Mouse (Mus musculus) adrenal gland, adult 8-10 months (tissue): ENCODE results near the gene Prkar2b. TPM values are rescaled to one million over a fixed set of nuclear protein-coding genes. Genes with fewer than 3 reads are reported as not detected.

ENCODE experiments used
- DNase-seq: peaks from one replicate; pipeline ENCODE4 v3.0.0; 2022
- total RNA-seq, 4 experiments: library from RNA; stranded (reverse); gene quantifications; 2 replicates each; pipeline ENCODE4 v1.2.4; 2022

The Prkar2b gene
- total RNA-seq: 100 to 1,000 TPM; 295 to 379 (median 319) TPM

- DNase-seq: peak; percentile 91
These were observed at the start of gene Prkar2b for GRCm38 (mm10) chr12:32061090-32061930. Gene Prkar2b, minus strand, starts transcription at chr12:32061296.

GRCm38 (mm10) chr12:32109201-32109600, 48.1 kb upstream of the Prkar2b start:
- peak; percentile 89 for DNase-seq

GRCm38 (mm10) chr12:32104955-32105521, 43.9 kb upstream of the Prkar2b start:
- DNase-seq: no peak

- DNase-seq: peak; percentile 71
These were observed 43.4 kb upstream of the Prkar2b start for GRCm38 (mm10) chr12:32104451-32104862.

- no peak for DNase-seq
These were observed 40.2 kb upstream of the Prkar2b start for GRCm38 (mm10) chr12:32101306-32101705.

- DNase-seq: no peak
These were observed 38.6 kb upstream of the Prkar2b start for GRCm38 (mm10) chr12:32099686-32100206.

- DNase-seq: no peak
These were observed 37.5 kb upstream of the Prkar2b start for GRCm38 (mm10) chr12:32098596-32098995.

- DNase-seq: no peak
These were observed 36.0 kb upstream of the Prkar2b start for GRCm38 (mm10) chr12:32097107-32097506.

GRCm38 (mm10) chr12:32095164-32095563, 34.1 kb upstream of the Prkar2b start:
- no peak for DNase-seq

- DNase-seq: no peak
These were observed 31.4 kb upstream of the Prkar2b start for GRCm38 (mm10) chr12:32092452-32092851.

- DNase-seq: no peak
These were observed 27.5 kb upstream of the Prkar2b start for GRCm38 (mm10) chr12:32088566-32088965.

- no peak for DNase-seq
These were observed 26.2 kb upstream of the Prkar2b start for GRCm38 (mm10) chr12:32087339-32087738.

GRCm38 (mm10) chr12:32086874-32087273, 25.8 kb upstream of the Prkar2b start:
- DNase-seq: no peak

GRCm38 (mm10) chr12:32085856-32086255, 24.8 kb upstream of the Prkar2b start:
- no peak for DNase-seq

GRCm38 (mm10) chr12:32085189-32085588, 24.1 kb upstream of the Prkar2b start:
- DNase-seq: no peak

- no peak for DNase-seq
These were observed 23.5 kb upstream of the Prkar2b start for GRCm38 (mm10) chr12:32084601-32085000.

GRCm38 (mm10) chr12:32080692-32081091, 19.6 kb upstream of the Prkar2b start:
- DNase-seq: no peak

GRCm38 (mm10) chr12:32077403-32077802, 16.3 kb upstream of the Prkar2b start:
- DNase-seq: no peak

GRCm38 (mm10) chr12:32075831-32076715, 15.0 kb upstream of the Prkar2b start:
- DNase-seq: no peak

- no peak for DNase-seq
These were observed 13.2 kb upstream of the Prkar2b start for GRCm38 (mm10) chr12:32074271-32074670.

- DNase-seq: no peak
These were observed 4.9 kb upstream of the Prkar2b start for GRCm38 (mm10) chr12:32066004-32066403.

GRCm38 (mm10) chr12:32060247-32061089, 628 bp downstream of the Prkar2b start:
- peak; percentile 34 for DNase-seq
